Mouse (Mus musculus) cerebellum, postnatal 25 days (tissue): ENCODE results near the gene Ogg1.
"Not testable (repeated sequence)": the region's sequence is repeated elsewhere in the genome, so short reads cannot be mapped to it uniquely, and the experiment has no call there.

Source experiments
- DNase-seq, 2 experiments: peaks; one replicate each; pipeline ENCODE4 v3.0.0; 2021; ENCODE audit warnings: mixed read lengths in 2 of 2

Ogg1 gene

DNA sequence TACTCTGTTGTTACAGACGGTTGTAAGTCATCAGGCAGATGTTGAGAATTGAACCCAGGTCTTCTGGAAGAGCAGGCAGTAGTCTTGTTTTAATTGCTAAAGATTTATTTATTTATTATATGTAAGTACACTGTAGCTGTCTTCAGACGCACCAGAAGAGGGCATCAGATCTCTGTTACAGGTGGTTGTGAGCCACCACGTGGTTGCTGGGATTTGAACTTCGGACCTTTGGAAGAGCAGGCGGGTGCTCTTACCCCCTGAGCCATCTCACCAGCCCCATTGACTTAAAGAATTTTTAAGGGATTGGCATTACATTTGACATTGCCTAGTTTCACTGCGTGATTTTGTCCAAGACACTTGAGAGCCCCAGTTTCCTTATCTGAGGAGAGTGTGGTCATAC lies 6.0 kb downstream of the Ogg1 start:
- DNase-seq: not testable (repeated sequence)

DNA sequence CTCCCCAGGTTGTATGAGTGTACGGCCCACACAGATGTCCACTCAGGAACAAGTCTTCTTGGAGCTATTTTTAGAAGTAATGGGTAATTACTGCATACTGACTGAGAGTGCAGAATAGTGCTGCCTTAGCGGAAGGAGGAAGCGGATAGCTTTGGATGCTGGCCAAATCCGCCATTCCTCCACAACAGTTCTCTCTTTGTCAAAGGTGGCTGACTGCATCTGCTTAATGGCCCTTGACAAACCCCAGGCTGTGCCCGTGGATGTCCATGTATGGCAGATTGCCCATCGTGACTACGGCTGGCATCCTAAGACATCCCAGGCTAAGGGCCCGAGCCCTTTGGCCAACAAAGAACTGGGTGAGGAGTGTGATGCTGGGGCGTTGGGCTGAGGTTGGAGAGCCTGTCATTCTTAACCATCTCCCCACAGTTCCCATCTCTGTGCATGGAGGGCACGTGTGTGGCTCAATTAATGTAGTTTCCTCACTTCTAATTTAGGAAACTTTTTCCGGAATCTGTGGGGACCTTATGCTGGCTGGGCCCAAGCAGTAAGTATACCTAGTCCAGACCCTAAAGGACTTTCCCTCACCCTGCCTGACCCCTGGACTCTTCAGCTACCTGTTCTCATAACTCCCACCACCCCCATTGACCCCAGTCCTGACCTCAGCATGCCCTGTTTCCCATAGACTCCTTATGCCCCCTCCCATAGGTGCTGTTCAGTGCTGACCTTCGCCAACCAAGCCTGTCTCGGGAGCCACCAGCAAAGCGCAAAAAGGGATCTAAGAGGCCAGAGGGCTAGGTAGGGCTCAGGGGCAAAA lies 6.6 kb downstream of the Ogg1 start:
- peak in 1 of 2 experiments; percentile 59 for DNase-seq

DNA sequence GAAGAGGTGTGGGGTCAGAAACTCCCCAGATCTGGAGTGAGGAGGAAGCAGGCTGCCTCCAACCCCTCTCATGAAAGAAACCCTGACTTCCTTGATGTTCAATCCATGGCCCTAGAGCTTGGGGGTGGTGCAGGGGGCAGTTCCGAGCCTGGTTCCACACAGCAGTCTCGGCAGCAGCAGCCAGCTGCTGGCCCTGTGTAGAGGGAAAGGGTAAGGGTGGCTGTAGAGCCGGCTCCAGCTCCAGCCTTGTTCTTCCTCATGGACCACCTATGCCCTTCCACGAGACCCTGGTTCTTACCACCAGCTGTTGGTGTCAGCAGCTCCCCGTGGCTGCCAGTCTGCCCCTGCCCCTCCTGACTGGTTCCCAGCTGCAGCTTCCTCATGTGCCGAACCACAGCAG lies 7.4 kb downstream of the Ogg1 start:
- no peak for DNase-seq

DNA sequence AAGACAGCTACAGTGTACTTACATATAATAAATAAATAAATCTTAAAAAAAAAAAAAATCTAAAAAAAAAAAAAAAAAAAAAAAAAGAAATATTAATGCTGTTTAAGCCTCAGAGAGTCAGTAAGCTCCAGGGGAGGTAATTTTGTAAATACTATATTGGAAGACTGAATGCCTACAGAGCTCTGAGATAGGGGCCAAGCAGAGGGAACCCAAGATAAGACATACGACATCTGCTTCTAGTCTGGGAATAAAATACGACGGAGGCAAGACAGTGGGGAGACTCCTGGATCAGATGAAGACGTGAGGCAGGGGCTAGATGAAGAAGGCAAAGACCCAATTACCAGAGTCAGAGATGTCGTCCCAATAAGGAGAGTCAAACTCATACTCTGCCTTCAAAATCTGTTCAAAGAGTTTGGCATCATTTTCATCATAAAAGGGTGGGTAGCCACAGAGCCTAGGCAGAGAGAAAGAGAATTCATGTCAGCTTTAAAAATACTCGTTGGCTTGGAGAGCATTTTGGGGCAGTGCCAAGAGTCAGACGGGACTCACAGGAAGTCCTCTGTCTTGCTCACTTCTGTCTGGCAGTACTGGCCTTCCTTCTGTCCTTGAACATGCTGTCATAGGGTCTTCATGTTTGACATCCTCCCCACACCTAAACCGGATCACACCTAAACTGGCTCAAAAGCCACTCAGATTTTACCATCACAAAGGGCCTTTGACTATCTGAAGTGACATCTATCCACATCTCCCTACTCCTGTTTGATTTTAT lies 10.3 kb downstream of the Ogg1 start:
- peak in 1 of 2 experiments; percentile 38 for DNase-seq

DNA sequence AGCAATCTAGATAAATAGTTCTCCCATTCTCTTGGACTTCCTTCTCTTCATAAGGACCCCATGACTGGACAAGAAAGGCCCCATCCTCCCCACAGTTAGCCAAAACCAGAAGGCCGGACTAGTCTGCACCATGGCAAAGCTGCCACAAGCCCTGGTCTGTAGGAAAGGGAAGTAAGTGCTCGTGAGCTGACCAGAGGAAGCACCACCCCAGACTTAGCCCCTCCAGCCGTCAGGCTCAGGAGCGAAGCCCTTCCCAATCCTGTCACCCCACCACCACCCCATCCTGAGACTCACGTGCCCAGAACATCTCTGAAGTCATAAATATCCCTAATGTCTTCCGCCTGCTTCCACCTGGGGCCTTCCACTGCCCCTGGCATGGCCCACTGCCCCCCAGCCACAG lies 14.8 kb downstream of the Ogg1 start:
- no peak for DNase-seq

DNA sequence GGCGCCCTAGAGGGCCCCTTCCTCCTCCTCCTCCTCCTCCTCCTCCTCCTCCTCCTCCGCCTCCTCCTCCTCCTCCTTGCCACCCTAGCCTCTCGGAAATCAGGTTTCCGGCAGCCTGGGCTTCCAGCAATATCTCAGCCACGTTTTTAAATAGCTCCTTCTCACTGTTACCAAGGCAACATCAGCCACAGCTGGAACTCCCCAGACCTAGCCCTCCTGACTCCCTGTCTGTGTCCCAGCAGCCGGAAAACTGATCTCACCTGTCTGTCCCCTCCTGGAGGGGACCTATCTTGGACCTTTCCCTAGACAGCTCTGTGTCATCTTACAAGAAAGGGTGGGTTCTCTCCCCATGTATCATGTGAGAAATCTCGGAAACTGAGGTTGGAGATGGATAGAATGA lies 15.5 kb downstream of the Ogg1 start:
- no peak for DNase-seq

DNA sequence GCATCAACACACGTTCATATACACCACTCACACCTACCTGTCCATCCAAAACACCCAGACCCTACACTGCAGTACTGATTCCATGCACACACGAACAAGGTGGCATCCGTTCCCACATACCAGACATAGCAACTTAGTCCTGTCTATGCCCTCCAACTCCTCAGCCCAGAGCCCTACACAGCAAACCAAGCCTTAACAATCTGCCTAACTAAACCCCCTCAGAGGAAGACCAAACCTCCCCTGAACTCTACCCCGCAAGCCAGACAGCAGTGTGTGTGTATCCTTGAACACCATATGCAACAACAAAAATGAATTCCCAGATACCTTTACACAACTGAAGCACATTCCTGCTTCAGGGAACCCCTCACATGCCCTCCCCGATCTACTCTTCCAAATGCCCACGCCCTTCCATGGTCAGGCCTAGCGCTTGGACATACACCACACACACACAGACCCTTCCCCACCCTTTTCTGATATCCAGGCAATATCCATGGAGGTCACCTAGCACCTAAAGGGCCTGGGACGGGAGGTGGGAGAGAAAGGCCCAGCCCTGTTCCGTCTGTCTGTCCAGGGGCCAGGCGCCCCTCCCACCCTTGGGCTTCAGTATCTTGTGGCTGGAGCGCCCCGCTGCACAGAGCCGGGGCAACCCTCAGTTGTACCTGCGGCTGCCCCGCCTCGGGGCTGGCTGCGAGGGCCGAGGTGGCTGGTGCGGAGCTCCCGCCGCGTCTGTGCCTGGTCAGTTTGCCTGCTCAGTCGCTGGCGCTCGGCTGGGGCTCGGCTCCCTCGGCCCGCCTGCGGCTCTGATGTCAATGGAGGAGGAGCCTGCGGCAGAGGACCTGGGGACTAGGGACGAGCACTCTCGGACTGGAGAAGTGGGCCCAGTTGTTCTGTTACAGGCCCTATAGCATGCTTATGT lies 16.7 kb downstream of the Ogg1 start, which contains the start of gene Camk1:
TSS of gene Camk1 (minus strand) at position 808 of the 916 bp plus-strand sequence.
- DNase-seq: peak; percentile 86 to 89

DNA sequence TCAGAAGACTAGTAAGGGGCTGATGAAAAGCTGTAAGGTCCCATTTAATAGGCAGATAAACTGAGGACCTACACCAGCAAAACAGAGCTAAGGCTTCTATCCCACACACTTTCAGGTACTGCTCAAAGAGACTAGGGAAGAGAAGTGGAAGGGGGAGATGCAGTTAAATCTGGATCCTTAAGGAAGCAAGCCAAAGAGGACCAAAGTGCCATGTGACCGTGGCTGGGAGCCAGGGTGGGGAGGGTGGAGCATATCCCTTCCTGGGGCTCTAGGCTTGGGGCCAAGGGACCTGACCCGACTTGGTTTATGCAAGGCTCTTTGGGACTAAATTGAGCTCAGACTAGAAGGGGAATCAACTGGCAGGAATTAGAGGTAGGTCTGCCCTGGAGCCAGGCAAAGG lies 17.5 kb downstream of the Ogg1 start:
- peak; percentile 38 to 71 for DNase-seq

DNA sequence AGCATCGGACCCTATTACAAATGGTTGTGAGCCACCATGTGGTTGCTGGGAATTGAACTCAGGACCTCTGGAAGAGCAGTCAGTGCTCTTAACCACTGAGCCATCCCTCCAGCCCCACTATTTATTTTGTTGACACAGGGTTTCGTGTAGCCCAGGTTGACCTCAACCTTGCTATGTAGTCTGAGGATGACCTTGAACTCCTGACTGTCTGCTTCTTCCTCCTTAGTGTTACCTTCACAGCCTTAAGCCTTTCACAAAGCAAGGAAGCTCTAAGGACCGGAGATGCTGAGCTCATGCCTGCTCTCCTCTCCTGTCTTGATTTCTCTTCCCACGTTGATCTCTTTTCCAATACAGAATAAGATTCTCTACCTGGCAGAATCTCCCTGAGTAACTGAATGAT lies 20.1 kb downstream of the Ogg1 start:
- DNase-seq: no peak

DNA sequence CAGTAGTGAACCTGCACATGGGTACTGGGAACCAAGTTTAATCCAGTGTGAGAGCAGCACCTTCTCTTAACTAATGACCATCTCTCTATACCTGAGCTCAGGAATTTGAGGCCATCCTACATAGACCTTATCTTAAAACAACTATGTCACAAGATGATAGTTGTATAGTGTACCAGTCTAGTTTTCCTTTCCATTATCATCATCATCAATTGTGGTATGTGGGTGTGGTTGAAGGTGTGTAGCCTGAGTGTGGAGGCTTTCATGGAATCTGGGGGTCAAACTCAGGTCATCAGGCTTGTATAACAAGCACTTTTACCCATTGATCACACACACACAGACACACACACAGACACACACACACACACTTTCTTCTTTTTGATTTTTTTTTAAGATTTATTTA lies 23.8 kb downstream of the Ogg1 start:
- DNase-seq: no peak

DNA sequence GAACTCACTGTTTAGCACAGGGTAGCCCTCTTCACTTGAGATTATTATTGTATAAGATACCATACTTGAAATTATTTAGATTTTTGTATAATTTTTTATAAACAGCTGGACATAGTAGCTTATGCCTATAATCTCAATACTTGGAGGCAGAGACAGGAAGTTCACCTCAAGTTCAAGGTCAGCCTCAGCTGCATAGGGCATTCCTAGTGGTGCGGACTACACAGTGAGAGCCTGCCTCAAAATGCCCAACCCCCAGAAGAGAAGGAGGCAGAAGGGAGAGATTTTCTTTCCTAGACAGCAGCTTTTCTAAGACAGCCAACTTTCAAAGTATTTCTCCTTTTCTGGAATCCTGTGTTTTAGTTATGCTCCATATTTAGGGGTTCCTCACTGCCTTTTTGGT lies 24.4 kb downstream of the Ogg1 start:
- no peak for DNase-seq

DNA sequence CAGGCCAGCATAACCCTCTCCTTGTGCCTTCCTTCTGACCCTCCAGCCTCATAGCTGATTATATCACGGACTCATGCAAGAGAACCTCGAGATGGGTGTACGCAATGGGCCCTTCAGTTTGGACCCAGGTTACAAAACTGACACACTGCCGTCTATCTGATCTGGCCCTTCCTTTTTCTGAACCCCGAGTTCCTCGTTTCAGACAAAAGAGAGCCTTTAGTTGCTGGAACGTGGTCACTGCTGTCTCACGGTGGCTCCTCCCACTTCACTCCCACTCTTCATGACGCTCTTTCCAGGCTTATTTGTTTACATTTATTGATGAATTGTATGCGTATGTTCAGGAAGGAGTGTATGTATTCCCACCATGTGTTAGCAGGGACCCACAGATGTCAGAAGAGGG lies 24.9 kb downstream of the Ogg1 start:
- DNase-seq: no peak

DNA sequence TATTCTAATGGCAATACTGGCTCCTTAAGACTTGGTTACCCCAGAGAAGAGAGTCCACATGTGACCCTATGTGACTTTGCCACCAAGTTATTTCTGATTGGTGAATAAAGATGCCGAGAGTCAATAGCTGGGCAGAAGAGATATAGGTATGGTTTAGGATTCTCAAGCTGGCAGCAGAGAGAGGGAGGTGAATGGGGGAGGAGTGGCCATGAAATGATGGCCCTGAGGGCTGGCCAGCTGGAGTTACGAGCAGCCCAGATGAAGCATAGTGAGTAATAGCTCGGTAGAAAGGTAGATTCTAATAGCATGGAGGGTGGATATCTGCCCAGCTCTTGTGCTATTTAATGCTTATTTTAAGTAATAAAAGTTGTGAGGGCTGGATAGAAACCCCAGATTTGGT lies 26.0 kb downstream of the Ogg1 start:
- DNase-seq: no peak

DNA sequence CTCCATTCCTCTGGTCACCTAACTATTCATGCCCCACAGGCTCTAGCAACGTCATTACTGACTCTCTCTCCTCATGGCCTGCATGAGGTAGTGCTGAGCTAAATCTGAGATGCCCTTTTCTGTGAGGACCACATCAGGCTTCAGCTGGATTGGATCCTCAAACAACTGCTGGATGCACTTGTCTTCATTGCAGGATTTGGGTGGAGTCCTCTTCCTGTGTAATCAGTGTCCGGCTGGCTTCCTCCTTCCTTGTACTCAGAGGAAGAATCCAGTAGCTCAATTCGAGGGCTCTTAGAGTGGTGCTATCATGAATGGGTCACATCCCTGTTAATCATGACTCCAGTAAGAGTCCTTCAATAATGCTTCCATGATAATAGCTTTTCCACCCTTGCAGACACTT lies 26.9 kb downstream of the Ogg1 start:
- DNase-seq: no peak

DNA sequence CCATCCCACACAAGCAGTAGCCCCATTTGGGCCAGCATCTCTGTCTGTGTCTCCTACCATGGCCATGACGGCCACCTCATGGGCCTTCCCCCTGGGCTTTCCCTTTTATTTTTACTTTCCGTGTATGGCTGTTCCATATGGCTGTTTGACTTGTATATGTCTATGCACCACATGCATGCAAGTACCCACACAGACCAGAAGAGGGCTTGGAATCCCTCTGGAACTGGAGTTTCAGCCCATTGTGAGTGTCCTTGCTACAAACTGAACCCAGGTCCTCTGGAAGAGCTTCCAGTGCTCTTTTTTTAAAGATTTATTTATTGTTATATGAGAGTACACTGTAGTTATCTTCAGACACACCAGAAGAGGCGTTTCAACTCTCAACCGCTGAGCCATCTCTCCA lies 34.7 kb downstream of the Ogg1 start:
- DNase-seq: no peak

DNA sequence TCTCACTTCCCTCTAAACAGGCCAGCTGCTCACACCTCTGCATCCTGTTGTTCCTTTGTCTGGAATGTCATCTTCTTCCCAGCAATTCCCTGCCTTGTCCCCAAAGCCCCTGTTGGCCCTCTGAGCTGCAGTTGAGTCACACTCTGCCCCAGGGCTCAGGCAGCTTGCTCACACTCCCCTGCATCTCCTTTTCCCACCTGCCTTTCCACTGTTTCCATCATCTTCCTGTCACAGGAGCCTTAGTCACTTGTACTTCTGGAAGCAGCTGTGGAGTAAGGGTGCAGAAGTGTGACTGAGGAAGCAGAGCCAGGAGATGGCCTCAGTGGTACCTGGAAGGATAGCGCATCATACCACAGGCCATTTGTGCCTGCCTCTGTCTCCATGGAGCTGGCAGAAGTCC lies 35.5 kb downstream of the Ogg1 start:
- DNase-seq: no peak

DNA sequence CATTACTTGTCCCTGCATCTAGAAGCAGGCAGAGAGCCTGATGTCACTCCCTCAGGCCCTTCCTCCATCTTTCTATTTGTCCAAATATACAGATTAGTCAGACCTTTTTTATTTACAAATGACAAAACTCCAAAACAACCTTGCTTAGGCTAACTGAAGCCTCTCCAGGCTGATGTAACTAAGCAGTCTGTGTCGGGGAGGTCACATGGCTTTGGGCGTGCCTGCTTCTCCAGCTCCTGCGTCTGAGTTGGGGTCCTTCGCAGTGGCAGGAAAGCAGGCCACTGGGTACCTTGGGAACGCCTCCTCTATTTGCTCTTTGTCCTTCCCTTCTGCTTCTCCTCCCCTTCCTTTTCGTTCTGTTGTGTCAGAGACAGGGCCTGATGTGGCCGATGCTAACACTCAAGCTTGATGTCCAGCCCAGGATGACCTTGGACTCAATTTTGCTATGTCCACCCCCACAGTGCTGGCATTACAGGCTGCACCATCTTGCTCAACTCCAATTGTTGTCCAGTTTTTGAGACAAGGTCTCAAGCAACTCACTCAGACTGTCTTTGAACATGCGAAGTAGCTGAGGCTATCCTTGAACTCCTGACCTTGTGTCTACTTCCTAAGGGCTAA lies 37.9 kb downstream of the Ogg1 start:
- DNase-seq: no peak

DNA sequence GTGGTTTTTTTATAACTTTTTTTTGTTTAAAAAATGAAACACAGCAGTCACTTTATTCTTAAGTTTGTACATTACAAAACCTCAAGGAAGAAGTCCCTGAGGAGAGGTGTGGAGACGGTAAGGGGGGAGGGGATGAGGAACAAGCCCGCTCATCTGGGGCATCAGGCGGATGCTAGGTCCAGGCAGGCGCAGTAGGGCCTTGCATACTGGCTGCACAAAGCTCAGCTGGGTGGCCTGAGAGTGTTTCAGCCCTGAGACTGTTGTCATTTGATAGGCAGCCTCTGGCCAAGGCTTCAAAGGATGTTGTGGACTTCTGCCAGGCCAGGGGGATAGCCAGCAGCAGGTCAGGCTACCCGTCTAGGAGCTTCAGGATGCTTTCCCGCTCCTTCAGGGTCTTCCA lies 39.9 kb downstream of the Ogg1 start:
- DNase-seq: no peak

DNA sequence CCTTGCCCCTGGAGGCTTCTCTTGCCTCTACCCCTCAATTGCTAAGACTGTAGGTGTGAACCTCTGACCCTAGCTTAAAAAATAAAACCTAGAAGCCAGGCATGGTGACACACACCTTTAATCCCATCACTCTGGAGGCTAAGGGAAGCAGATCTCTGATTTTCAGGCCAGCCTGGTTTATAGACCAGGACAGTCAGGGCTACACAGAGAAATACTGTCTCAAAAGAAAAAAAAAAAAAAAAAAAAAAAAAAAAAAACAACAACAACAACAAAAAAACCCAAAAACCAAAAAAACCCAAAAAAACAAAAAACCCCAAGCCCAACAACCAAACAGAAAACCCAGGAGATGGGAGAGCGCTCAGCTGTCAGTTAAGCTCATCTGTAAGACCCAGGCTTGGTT lies 40.8 kb downstream of the Ogg1 start:
- DNase-seq: no peak

DNA sequence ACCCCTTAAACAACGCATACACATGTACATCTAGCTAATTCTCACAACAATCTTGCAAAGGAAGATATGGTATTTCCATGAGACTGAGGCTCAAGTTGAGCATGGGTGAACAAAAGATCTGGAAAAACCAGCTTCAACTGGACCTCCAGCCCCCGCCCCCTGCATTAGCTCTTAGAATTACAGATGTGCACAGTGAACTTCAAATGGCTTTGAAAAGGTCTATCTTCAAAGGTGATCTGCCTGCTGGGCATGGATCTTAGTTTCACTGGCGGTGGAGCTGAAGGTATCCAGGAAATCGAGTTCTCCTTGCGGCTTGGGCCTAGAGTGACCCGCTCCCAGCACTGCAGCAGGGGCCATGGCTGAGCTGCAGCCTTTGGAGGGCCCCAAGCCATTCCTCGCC lies 41.4 kb downstream of the Ogg1 start:
- no peak for DNase-seq

DNA sequence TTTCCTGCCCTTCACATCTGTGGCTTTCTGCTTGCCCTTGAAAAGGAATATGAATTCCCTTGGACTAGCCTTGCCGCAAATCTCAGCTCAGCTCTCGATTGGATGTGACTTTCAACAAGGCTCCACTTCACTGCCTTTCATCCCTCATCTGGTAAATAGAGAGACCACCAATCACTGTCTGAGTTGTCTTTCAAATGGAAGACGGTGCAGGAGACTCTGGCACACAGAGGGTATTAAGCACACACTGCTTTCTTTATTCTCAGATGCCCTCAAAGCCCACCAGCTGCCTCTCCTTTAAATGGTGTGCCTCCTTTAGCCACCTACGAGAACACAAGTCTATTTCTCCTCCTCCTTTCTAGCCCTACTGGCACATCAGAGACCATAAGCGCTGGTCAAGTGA lies 41.8 kb downstream of the Ogg1 start:
- DNase-seq: no peak

DNA sequence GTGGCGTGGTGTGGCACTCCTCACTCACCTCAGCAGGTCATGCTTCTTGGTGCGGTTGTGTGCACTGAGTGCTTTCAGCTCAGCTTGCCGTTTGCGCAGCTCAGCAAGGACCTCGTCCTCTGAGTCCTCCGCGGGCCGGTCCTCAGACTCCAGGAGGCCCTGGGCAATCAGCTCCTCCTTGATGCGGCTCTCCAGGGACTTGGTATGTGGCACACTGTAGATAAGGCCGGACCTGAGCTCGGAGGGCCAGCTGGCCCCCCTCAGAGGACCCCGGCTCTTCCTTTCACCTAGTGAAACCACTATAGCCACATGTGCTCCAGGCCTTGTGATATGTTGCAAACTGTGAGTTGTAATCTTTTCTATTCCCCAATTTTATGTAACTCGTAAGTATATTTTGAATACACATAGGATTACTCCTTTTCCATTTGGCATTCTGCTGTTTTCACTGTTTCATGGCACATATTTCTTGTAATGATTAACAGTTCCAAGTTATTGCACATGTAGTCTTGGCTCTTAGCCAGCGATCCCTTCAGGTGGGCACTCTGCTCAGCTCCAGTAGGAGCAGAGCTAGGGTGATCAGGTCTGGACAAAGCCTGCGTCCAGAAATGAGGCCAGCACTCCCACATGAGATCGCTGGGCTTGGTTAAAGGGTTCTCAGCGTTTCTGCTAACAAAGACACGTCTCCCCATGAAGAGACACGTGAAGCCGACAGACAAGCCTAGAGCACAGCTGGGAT lies 43.6 kb downstream of the Ogg1 start:
- DNase-seq: no peak
